15 mouse cellular contexts compared by ENCODE assay signal in genomic region chr1:162221801-162222301, GRCm38 (mm10).
DNase-seq lines count a peak whose midpoint lies in the region; ATAC-seq and TF ChIP-seq lines count a peak whose summit lies in the region.
"Had no signal": no experiment of that assay in that cellular context is flagged by ENCODE, and none has a peak within 500 bp of the region (broad histone marks: within the 10 kb centered on the region; RNA-seq: fewer than 3 reads in every experiment).

No protein-coding gene starts in this region.

- DNase-seq in intestine, embryonic 14.5 days (ENCODE audit: low spot score), result no peak
- DNase-seq in stomach, postnatal 0 days (ENCODE audit: low spot score), result no peak
- no peak for DNase-seq in limb, embryonic 10.5 days (ENCODE audit: low spot score)
- no peak for DNase-seq in layer of hippocampus, postnatal 25 days (ENCODE audit: extremely low spot score in 1 of 2, low spot score in 1 of 2)
- DNase-seq in T-cell, adult 2 months (ENCODE audit: low spot score), result no peak
- DNase-seq: adrenal gland, adult 8-10 months; cerebellum, postnatal 14 days; forebrain, postnatal 0 days; gastrocnemius, postnatal 25 days; kidney, postnatal 10 days; thymus, postnatal 4 days had no signal

- peak overlapping the region; percentile 61 for H3K4me2 ChIP-seq in intestine, embryonic 14.5 days (ENCODE audit: low read length)
- H3K4me2 ChIP-seq in intestine, postnatal 0 days (replicated peaks; ENCODE audit: low read depth), result no peak overlapping the region; the same call in 1 of the 2 replicates
- peak overlapping the region; percentile 43 for H3K4me2 ChIP-seq in stomach, embryonic 14.5 days (replicated peaks; ENCODE audit: low read depth, low read length)
- no peak overlapping the region for H3K4me2 ChIP-seq in stomach, postnatal 0 days (replicated peaks; ENCODE audit: low read depth)
- H3K4me2 ChIP-seq: hindbrain, embryonic 13.5 days had no signal

- peaks cover 12% of the 10 kb centered on the region for H3K36me3 ChIP-seq in intestine, embryonic 14.5 days (ENCODE audit: control insufficient read depth, insufficient read depth, low read length)
- H3K36me3 ChIP-seq in intestine, postnatal 0 days (ENCODE audit: control insufficient read depth, insufficient read depth), result no peaks in the 10 kb centered on the region
- peaks cover 4% of the 10 kb centered on the region for H3K36me3 ChIP-seq in stomach, embryonic 14.5 days (ENCODE audit: control insufficient read depth, insufficient read depth, low read length)
- H3K36me3 ChIP-seq in stomach, postnatal 0 days (ENCODE audit: control insufficient read depth, insufficient read depth, low read length), result no peaks in the 10 kb centered on the region
- H3K36me3 ChIP-seq in limb, embryonic 10.5 days, result peaks cover 33% of the 10 kb centered on the region
- H3K36me3 ChIP-seq: hindbrain, embryonic 13.5 days had no signal

- TF ChIP-seq EP300 in stomach, postnatal 0 days (optimal IDR thresholded peaks at IDR 0.05), result no peak

- H3K4me1 ChIP-seq in intestine, embryonic 14.5 days (replicated peaks; ENCODE audit: control insufficient read depth, insufficient read depth, low read length), result peaks cover 4% of the 10 kb centered on the region; the same call in 1 of the 2 replicates
- no peaks in the 10 kb centered on the region for H3K4me1 ChIP-seq in intestine, postnatal 0 days (replicated peaks; ENCODE audit: control insufficient read depth, insufficient read depth, low read length)
- no peaks in the 10 kb centered on the region for H3K4me1 ChIP-seq in stomach, embryonic 14.5 days (ENCODE audit: control insufficient read depth, insufficient read depth, low read length)
- no peaks in the 10 kb centered on the region for H3K4me1 ChIP-seq in stomach, postnatal 0 days (replicated peaks; ENCODE audit: control insufficient read depth, insufficient read depth)
- peaks cover 19% of the 10 kb centered on the region for H3K4me1 ChIP-seq in limb, embryonic 10.5 days

- no peak for TF ChIP-seq CTCF in intestine, postnatal 0 days (IDR thresholded peaks at IDR 0.05; ENCODE audit: low read depth)
- no peak for TF ChIP-seq CTCF in stomach, postnatal 0 days (IDR thresholded peaks at IDR 0.05; ENCODE audit: low read depth)

- peak overlapping the region; percentile 74 for H3K27ac ChIP-seq in intestine, embryonic 14.5 days (ENCODE audit: low read depth)
- H3K27ac ChIP-seq in intestine, postnatal 0 days (ENCODE audit: low read depth, low read length), result no peak overlapping the region
- peak overlapping the region; percentile 73; the same call in 1 of the 2 replicates for H3K27ac ChIP-seq in stomach, embryonic 14.5 days (ENCODE audit: low read length)
- H3K27ac ChIP-seq in stomach, postnatal 0 days (replicated peaks), result no peak overlapping the region
- peak overlapping the region; percentile 97 for H3K27ac ChIP-seq in limb, embryonic 10.5 days
- H3K27ac ChIP-seq: hindbrain, embryonic 13.5 days; macrophage had no signal

- no peaks in the 10 kb centered on the region for H3K27me3 ChIP-seq in intestine, embryonic 14.5 days (replicated peaks; ENCODE audit: control insufficient read depth, insufficient read depth, low read length)
- no peaks in the 10 kb centered on the region for H3K27me3 ChIP-seq in intestine, postnatal 0 days (replicated peaks; ENCODE audit: control insufficient read depth, insufficient read depth, low read length)
- no peaks in the 10 kb centered on the region for H3K27me3 ChIP-seq in stomach, embryonic 14.5 days (ENCODE audit: control insufficient read depth, insufficient read depth, low read length)
- H3K27me3 ChIP-seq in stomach, postnatal 0 days (ENCODE audit: control insufficient read depth, insufficient read depth, low read length), result no peaks in the 10 kb centered on the region
- no peaks in the 10 kb centered on the region for H3K27me3 ChIP-seq in limb, embryonic 10.5 days (ENCODE audit: low read depth, poor library complexity, severe bottlenecking)

- H3K4me3 ChIP-seq in intestine, embryonic 14.5 days (ENCODE audit: low read depth, low read length), result peak overlapping the region; percentile 64; the same call in 1 of the 2 replicates
- no peak overlapping the region for H3K4me3 ChIP-seq in intestine, postnatal 0 days (ENCODE audit: low read depth, low read length)
- H3K4me3 ChIP-seq in stomach, embryonic 14.5 days (ENCODE audit: low read depth, low read length), result peak overlapping the region; percentile 53; the same call in 1 of the 2 replicates
- no peak overlapping the region for H3K4me3 ChIP-seq in stomach, postnatal 0 days (ENCODE audit: low read depth, low read length)
- H3K4me3 ChIP-seq in limb, embryonic 10.5 days, result peak overlapping the region; percentile 69
- H3K4me3 ChIP-seq: hindbrain, embryonic 13.5 days had no signal

- 22% methylated on average over 4 of the region's 4 CpGs for WGBS in intestine, embryonic 14.5 days
- 47% methylated on average over 4 of the region's 4 CpGs for WGBS in intestine, postnatal 0 days
- WGBS in stomach, embryonic 14.5 days, result 23% methylated on average over 4 of the region's 4 CpGs
- WGBS in stomach, postnatal 0 days, result 26% methylated on average over 4 of the region's 4 CpGs
- WGBS in limb, embryonic 10.5 days, result 61% methylated on average over 4 of the region's 4 CpGs

- ATAC-seq in intestine, embryonic 14.5 days (replicated peaks; ENCODE audit: low FRiP score, low TSS enrichment, low read depth), result no peak
- ATAC-seq in intestine, postnatal 0 days, result no peak
- ATAC-seq in stomach, embryonic 14.5 days (ENCODE audit: insufficient number of reproducible peaks, insufficient read depth, low FRiP score, low read depth), result no peak
- ATAC-seq in stomach, postnatal 0 days (ENCODE audit: low FRiP score, low TSS enrichment), result no peak
- ATAC-seq: forebrain, postnatal 0 days had no signal

- H3K9me3 ChIP-seq in intestine, embryonic 14.5 days (ENCODE audit: control insufficient read depth, low read length), result no peaks in the 10 kb centered on the region
- H3K9me3 ChIP-seq in intestine, postnatal 0 days (ENCODE audit: control insufficient read depth), result no peaks in the 10 kb centered on the region
- H3K9me3 ChIP-seq in stomach, embryonic 14.5 days (ENCODE audit: control insufficient read depth, low read depth, low read length), result no peaks in the 10 kb centered on the region
- H3K9me3 ChIP-seq in stomach, postnatal 0 days (ENCODE audit: control insufficient read depth, low read length), result no peaks in the 10 kb centered on the region
- no peaks in the 10 kb centered on the region for H3K9me3 ChIP-seq in limb, embryonic 10.5 days (replicated peaks)
- H3K9me3 ChIP-seq: hindbrain, embryonic 13.5 days had no signal

- H3K9ac ChIP-seq in intestine, embryonic 14.5 days (ENCODE audit: low read length), result peak overlapping the region; percentile 95
- no peak overlapping the region for H3K9ac ChIP-seq in intestine, postnatal 0 days (ENCODE audit: low read depth, low read length)
- peak overlapping the region; percentile 81 for H3K9ac ChIP-seq in stomach, embryonic 14.5 days (replicated peaks; ENCODE audit: low read depth, low read length)
- H3K9ac ChIP-seq in stomach, postnatal 0 days (ENCODE audit: low read length), result no peak overlapping the region
- H3K9ac ChIP-seq: forebrain, postnatal 0 days; hindbrain, embryonic 13.5 days had no signal

Comparison
In these comparisons a context has a peak if more than half of its experiments do, and no peak if none do; other contexts are left out.
1. H3K27ac ChIP-seq: peak in intestine, embryonic 14.5 days (single experiment), stomach, embryonic 14.5 days (single experiment) and limb, embryonic 10.5 days (single experiment); none in intestine, postnatal 0 days (single experiment) and stomach, postnatal 0 days (single experiment).
2. H3K4me2 ChIP-seq: peak in intestine, embryonic 14.5 days (single experiment) and stomach, embryonic 14.5 days (single experiment); none in intestine, postnatal 0 days (single experiment) and stomach, postnatal 0 days (single experiment).
3. H3K4me3 ChIP-seq: peak in intestine, embryonic 14.5 days (single experiment), stomach, embryonic 14.5 days (single experiment) and limb, embryonic 10.5 days (single experiment); none in intestine, postnatal 0 days (single experiment) and stomach, postnatal 0 days (single experiment).
4. H3K9ac ChIP-seq: peak in intestine, embryonic 14.5 days (single experiment) and stomach, embryonic 14.5 days (single experiment); none in intestine, postnatal 0 days (single experiment) and stomach, postnatal 0 days (single experiment).